Mouse (Mus musculus) liver, postnatal 0 days (tissue): ENCODE results near the gene Bcl6.

Experiments
- CTCF ChIP-seq: sonication (generic); IDR thresholded peaks from 2 replicates; pipeline ENCODE4 v1.5.1; 2016; ENCODE audit warnings: antibody characterized with exemption, low read depth
- EP300 ChIP-seq: IDR thresholded peaks from 2 replicates; pipeline ENCODE4 v1.6.1; 2016; ENCODE audit warnings: antibody characterized with exemption, low read depth, mild to moderate bottlenecking

GRCm38 (mm10) chr16:23952101-23952727 is 36.4 kb downstream of the Bcl6 start:
- TF ChIP-seq EP300 (no peak), CTCF (no peak)
